Mouse (Mus musculus): ENCODE measurements at regions not wholly inside any gene's neighbourhood (a gene's known extent, or its start where the extent isn't known, plus 50 kb on each side); places are given as distances from the start of the nearest gene placed in this dataset. TPM values are rescaled to one million over a fixed set of nuclear protein-coding genes. Genes with fewer than 3 reads are reported as not detected.

- Histone ChIP-seq H3K4me2 (no peak overlapping the region), H3K9me3 (no peaks in the 10 kb centered on the region), H3K27me3 (no peaks in the 10 kb centered on the region), H3K4me1 (replicated peaks) (no peaks in the 10 kb centered on the region), H3K9ac (replicated peaks) (no peak overlapping the region), H3K36me3 (no peaks in the 10 kb centered on the region), H3K4me3 (replicated peaks) (no peak overlapping the region), H3K27ac (no peak overlapping the region)
- 71% methylated on average over 6 of the region's 6 CpGs for WGBS
- ATAC-seq (ENCODE audit: insufficient number of reproducible peaks, insufficient read depth, low FRiP score, low TSS enrichment, low read depth) = no peak
These were observed 102.2 kb downstream of the Ndfip2 start for GRCm38 (mm10) chr14:105360530-105360929.

- H3K4me2 ChIP-seq = no peak overlapping the region
- ATAC-seq (ENCODE audit: insufficient number of reproducible peaks, insufficient read depth, low FRiP score, low TSS enrichment, low read depth) = no peak
- no peaks in the 10 kb centered on the region for H3K27me3 ChIP-seq
- no peaks in the 10 kb centered on the region for H3K4me1 ChIP-seq (replicated peaks)
- WGBS = 87% methylated on average over 3 of the region's 3 CpGs
- H3K27ac ChIP-seq = no peak overlapping the region
- H3K9me3 ChIP-seq = no peaks in the 10 kb centered on the region
- no peak overlapping the region for H3K4me3 ChIP-seq (replicated peaks)
- no peak overlapping the region for H3K9ac ChIP-seq (replicated peaks)
- H3K36me3 ChIP-seq = no peaks in the 10 kb centered on the region
These were observed 101.5 kb downstream of the Ndfip2 start for GRCm38 (mm10) chr14:105359829-105360228.

Small RNAs in the stretch of these regions (microRNA-seq; reads per million reads assigned to microRNA genes)
- gene Gm22406 (not detected), gene Mir6390 (not detected)

Data from limb, embryonic 12.5 days (tissue).